Mouse (Mus musculus): ENCODE data around the gene Dpm2. TPM values are rescaled to one million over a fixed set of nuclear protein-coding genes. Genes with fewer than 3 reads are reported as not detected.
A peak's percentile ranks its signal among the peaks of the same experiment; 100 is the strongest.

Gene Dpm2
- polyA plus RNA-seq, 1 experiment from 2014 or later = 150 TPM

DNA sequence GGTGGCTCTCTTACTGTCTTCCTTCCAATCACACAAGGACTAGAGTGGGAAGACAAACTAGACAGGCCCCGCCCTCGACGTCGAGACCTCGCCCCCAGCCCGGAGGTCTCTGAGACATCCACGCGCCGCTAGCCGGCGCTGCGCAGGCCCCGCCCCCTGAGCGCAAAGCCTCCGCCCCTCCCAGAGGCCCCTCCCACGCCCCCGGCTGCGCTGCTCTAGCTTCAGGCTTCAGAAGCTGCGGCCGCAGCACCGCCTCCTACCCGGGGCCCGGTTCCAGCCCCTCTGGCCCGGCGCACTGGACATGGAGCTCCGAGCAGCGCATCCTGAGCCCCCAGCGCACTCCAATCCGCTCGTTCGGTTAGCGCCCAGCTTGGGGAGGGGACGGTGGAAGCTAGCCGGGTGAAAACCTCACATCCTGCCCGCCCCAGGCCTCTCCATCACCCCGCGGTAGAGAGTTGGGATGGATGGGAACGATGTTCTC, 16.3 kb downstream of the Dpm2 start, which contains the start of gene St6galnac4:
St6galnac4 (plus strand) TSS at position 225 of the 481 bp plus-strand sequence.
- peaks cover 27% of the 10 kb centered on the region for H3K4me1 ChIP-seq (ENCODE audit: control insufficient read depth, insufficient read depth, low read depth, low read length)
- no peaks in the 10 kb centered on the region for H3K9me3 ChIP-seq (ENCODE audit: control insufficient read depth, low read length)
- 0% methylated on average over 21 of the region's 38 CpGs for whole genome bisulfite sequencing
- H3K27me3 ChIP-seq (replicated peaks; ENCODE audit: control insufficient read depth, insufficient read depth, low read length) = no peaks in the 10 kb centered on the region
- peak; percentile 82 for ATAC-seq
- H3K4me3 ChIP-seq (ENCODE audit: low read length) = peak within 1 kb of the TSS; percentile 71
- peak within 1 kb of the TSS; percentile 76 for H3K4me2 ChIP-seq (ENCODE audit: low read length)
- H3K36me3 ChIP-seq (ENCODE audit: control insufficient read depth, insufficient read depth, low read length) = no peaks in the 10 kb centered on the region
- peak within 1 kb of the TSS; percentile 74; the same call in 1 of the 2 replicates for H3K27ac ChIP-seq (ENCODE audit: low read depth, low read length)
- peak within 1 kb of the TSS; percentile 85 for H3K9ac ChIP-seq (ENCODE audit: low read depth, low read length)

DNA sequence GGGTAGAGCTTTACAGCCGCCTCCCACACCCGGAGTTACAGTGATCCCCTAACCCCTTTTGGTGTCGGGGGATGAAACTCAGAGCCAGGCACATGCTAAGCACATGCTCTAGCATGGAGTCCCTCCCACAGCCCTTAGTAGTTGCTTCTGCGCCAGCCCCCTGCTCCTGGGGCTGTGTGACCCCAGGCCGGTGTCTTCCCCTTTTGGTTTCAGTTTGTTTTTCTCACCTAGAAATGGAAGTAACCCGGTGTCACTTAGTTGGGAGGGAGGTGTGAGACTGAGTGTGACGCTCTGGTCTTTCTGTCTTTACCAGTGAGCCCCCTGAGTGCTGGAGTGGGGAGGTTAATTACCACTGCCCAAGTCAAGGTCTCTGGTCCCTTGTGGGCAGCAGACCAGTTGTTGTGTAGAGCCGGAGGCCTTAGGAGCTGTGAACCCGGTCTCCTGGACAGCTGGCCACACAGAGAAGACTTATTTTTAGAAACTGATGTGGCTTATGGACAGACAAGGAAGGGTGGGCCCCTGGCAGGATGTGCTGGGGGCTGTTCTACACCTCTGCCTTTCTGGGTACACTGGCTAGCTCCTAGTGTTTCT, 17.2 kb downstream of the Dpm2 start:
- no peak for ATAC-seq
- H3K27me3 ChIP-seq (replicated peaks; ENCODE audit: control insufficient read depth, insufficient read depth, low read length) = no peaks in the 10 kb centered on the region
- WGBS = 43% methylated on average over 9 of the region's 9 CpGs

DNA sequence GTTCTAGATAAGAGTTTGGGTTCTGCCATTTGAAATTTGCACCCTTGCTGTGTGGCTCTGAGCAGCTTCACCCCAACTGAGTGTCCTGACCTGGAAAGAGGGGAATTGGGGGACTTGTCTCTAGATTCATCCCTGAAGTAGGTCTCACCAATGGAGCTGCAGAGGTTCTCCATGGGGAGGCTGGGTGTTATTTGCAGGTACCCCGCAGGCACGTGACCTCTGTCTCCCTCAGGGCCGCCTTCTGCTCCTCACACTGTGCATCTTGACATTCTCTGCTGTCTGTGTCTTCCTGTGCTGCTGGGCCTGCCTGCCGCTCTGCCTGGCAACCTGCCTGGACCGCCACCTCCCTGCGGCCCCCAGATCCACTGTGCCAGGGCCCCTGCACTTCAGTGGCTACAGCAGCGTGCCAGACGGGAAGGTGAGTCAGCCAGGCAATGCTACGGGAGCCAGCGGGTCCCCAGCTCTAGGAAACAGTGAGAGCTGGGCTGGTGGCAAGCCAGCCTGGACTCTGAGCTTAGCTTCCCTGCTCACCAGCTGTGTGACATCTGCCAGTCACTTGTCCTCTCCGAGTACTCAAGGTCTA, 18.6 kb downstream of the Dpm2 start:
- WGBS = 54% methylated on average over 11 of the region's 11 CpGs
- Histone ChIP-seq H3K9ac (ENCODE audit: low read depth, low read length) (0 out of 2 replicates have a peak overlapping the region, but pooled peaks have one; percentile 21), H3K27ac (ENCODE audit: low read depth, low read length) (peak overlapping the region; percentile 9; the same call in 1 of the 2 replicates)

More for the DNA sequence above, 17.2 kb downstream of the Dpm2 start:
- Histone ChIP-seq H3K4me3 (ENCODE audit: low read length) (peak overlapping the region; percentile 71), H3K27ac (ENCODE audit: low read depth, low read length) (no peak overlapping the region), H3K4me2 (ENCODE audit: low read length) (peak overlapping the region; percentile 76), H3K4me1 (ENCODE audit: control insufficient read depth, insufficient read depth, low read depth, low read length) (peaks cover 26% of the 10 kb centered on the region), H3K36me3 (ENCODE audit: control insufficient read depth, insufficient read depth, low read length) (no peaks in the 10 kb centered on the region), H3K9me3 (ENCODE audit: control insufficient read depth, low read length) (no peaks in the 10 kb centered on the region), H3K9ac (ENCODE audit: low read depth, low read length) (peak overlapping the region; percentile 85)

DNA sequence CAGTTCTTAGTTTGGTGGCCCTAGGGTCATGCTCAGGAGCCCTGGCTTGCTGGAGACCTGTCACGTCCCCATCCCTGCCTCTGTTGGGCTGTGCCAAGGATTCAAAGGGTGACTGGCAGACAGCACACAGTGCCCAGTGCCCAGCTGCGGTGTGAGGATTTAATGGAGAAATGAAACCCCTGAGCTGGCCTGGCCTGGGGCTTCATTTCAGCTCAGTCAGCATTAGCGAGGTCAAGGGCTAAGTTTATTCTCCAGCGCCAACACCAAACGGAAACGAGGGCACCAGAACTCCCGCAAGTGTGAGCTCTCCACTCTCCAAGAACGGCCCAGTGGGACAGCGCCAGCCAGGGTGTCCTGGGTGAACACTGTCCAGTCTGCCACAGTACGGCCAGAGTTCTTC, 19.6 kb downstream of the Dpm2 start:
- no peaks in the 10 kb centered on the region for H3K27me3 ChIP-seq (replicated peaks; ENCODE audit: control insufficient read depth, insufficient read depth, low read length)
- no peak overlapping the region for H3K4me3 ChIP-seq (ENCODE audit: low read length)
- ATAC-seq = no peak
- H3K9ac ChIP-seq (ENCODE audit: low read depth, low read length) = no peak overlapping the region
- WGBS = 72% methylated on average over 10 of the region's 10 CpGs
- peaks cover 5% of the 10 kb centered on the region; the same call in 1 of the 2 replicates for H3K36me3 ChIP-seq (ENCODE audit: control insufficient read depth, insufficient read depth, low read length)
- H3K9me3 ChIP-seq (ENCODE audit: control insufficient read depth, low read length) = no peaks in the 10 kb centered on the region
- peaks cover 21% of the 10 kb centered on the region for H3K4me1 ChIP-seq (ENCODE audit: control insufficient read depth, insufficient read depth, low read depth, low read length)
- H3K27ac ChIP-seq (ENCODE audit: low read depth, low read length) = no peak overlapping the region; the same call in 1 of the 2 replicates
- H3K4me2 ChIP-seq (ENCODE audit: low read length) = no peak overlapping the region

More for the DNA sequence above, 18.6 kb downstream of the Dpm2 start:
- Histone ChIP-seq H3K9me3 (ENCODE audit: control insufficient read depth, low read length) (no peaks in the 10 kb centered on the region), H3K4me1 (ENCODE audit: control insufficient read depth, insufficient read depth, low read depth, low read length) (peaks cover 21% of the 10 kb centered on the region), H3K36me3 (ENCODE audit: control insufficient read depth, insufficient read depth, low read length) (no peaks in the 10 kb centered on the region), H3K27me3 (replicated peaks; ENCODE audit: control insufficient read depth, insufficient read depth, low read length) (no peaks in the 10 kb centered on the region), H3K4me3 (ENCODE audit: low read length) (no peak overlapping the region), H3K4me2 (ENCODE audit: low read length) (peak overlapping the region; percentile 21; the same call in 1 of the 2 replicates)
- peak; percentile 12; the same call in 1 of the 2 replicates for ATAC-seq

DNA sequence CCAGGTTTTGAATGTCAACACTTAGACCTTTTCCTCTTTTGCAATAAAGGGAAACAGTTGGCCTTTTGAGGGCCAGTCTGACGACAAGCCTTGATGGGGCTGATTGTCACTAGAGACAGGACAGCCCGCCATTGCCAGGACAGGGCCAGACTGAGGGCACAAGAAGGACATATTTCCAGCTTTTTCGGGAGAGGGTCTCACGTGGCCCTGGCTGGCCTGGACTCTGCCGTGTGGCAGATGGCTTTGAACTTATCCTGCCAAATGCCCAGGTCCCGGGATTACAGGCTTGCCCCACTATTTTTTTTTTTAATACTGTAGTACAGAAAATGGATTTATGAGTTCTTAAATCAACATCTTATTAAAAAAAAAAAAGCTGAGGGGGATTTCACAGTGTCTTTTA, 20.6 kb downstream of the Dpm2 start:
- no peaks in the 10 kb centered on the region for H3K27me3 ChIP-seq (replicated peaks; ENCODE audit: control insufficient read depth, insufficient read depth, low read length)
- H3K4me1 ChIP-seq (ENCODE audit: control insufficient read depth, insufficient read depth, low read depth, low read length) = peaks cover 21% of the 10 kb centered on the region
- ATAC-seq = no peak
- H3K27ac ChIP-seq (ENCODE audit: low read depth, low read length) = no peak overlapping the region
- no peak overlapping the region for H3K9ac ChIP-seq (ENCODE audit: low read depth, low read length)
- no peak overlapping the region for H3K4me2 ChIP-seq (ENCODE audit: low read length)
- H3K9me3 ChIP-seq (ENCODE audit: control insufficient read depth, low read length) = no peaks in the 10 kb centered on the region
- no peak overlapping the region for H3K4me3 ChIP-seq (ENCODE audit: low read length)
- WGBS = 71% methylated on average over 6 of the region's 6 CpGs
- peaks cover 5% of the 10 kb centered on the region; the same call in 1 of the 2 replicates for H3K36me3 ChIP-seq (ENCODE audit: control insufficient read depth, insufficient read depth, low read length)

DNA sequence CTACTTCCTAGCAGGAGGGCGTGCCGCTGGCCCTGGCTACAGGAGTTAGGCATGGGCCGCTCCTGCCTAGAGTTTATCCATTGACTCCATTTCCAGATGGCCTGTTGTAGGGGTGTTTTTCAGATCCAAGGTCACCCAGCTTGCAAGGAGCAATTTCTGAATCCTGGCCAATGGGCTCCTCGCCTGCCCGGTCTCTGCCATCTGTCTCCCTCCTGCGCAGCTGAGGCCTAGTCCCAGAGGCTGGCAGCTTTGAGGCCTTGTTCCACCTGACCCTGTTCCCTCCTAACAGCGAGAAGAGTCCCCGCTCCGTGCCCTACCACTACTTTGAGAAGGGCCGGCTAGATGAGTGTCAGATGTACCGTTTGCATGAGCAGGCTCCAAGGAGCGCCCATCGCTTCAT, 26.1 kb downstream of the Dpm2 start:
- H3K27ac ChIP-seq (ENCODE audit: low read depth, low read length) = peak overlapping the region; percentile 60
- H3K4me3 ChIP-seq (ENCODE audit: low read length) = no peak overlapping the region
- H3K27me3 ChIP-seq (replicated peaks; ENCODE audit: control insufficient read depth, insufficient read depth, low read length) = no peaks in the 10 kb centered on the region
- H3K4me2 ChIP-seq (ENCODE audit: low read length) = no peak overlapping the region
- peaks cover 5% of the 10 kb centered on the region; the same call in 1 of the 2 replicates for H3K36me3 ChIP-seq (ENCODE audit: control insufficient read depth, insufficient read depth, low read length)
- ATAC-seq = peak; percentile 32; the same call in 1 of the 2 replicates
- no peak overlapping the region for H3K9ac ChIP-seq (ENCODE audit: low read depth, low read length)
- 71% methylated on average over 13 of the region's 13 CpGs for WGBS
- no peaks in the 10 kb centered on the region for H3K9me3 ChIP-seq (ENCODE audit: control insufficient read depth, low read length)
- H3K4me1 ChIP-seq (ENCODE audit: control insufficient read depth, insufficient read depth, low read depth, low read length) = no peaks in the 10 kb centered on the region

DNA sequence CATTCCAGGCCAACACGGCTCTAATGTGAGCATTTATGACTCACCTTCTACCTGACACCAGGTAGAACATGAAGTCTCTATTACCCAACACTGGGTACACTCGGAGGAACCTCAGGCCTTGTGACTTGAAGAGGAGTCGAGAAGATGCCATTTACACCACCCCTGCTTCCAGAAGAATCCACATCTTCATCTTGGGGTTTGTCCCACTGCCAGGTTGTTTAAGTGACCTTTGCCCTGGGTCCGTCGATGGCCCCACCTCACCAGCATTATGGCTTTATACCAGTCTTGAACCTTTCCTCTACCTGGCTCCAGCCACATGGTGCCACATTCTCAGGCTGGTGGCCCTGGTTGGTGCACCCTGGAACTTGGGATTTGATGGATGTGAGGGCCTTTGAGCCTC, 26.6 kb downstream of the Dpm2 start:
- no peak overlapping the region for H3K4me2 ChIP-seq (ENCODE audit: low read length)
- no peak for ATAC-seq
- no peaks in the 10 kb centered on the region for H3K9me3 ChIP-seq (ENCODE audit: control insufficient read depth, low read length)
- peak overlapping the region; percentile 60 for H3K27ac ChIP-seq (ENCODE audit: low read depth, low read length)
- H3K9ac ChIP-seq (ENCODE audit: low read depth, low read length) = no peak overlapping the region
- no peaks in the 10 kb centered on the region for H3K4me1 ChIP-seq (ENCODE audit: control insufficient read depth, insufficient read depth, low read depth, low read length)
- no peaks in the 10 kb centered on the region for H3K27me3 ChIP-seq (replicated peaks; ENCODE audit: control insufficient read depth, insufficient read depth, low read length)
- peaks cover 5% of the 10 kb centered on the region; the same call in 1 of the 2 replicates for H3K36me3 ChIP-seq (ENCODE audit: control insufficient read depth, insufficient read depth, low read length)
- no peak overlapping the region for H3K4me3 ChIP-seq (ENCODE audit: low read length)
- WGBS = 85% methylated on average over 5 of the region's 5 CpGs

DNA sequence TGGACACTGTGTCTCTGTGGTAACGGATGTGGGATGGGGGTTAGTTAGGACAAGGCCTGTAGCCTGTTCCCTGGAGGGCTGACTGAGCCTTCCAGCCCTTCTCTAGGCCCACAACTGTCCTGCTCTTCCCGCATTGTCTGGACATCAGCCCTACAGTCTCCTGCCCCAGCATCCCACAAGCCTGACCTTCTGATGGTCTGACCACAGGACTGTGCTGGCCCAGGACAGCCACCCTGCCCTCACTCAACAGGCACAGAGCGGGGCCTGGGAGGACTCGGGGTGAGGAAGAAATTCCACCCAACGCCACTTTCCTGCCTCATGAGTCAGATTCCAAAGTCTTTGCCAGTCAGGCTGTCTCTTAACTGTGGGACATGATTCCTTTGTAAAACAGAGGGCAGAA, 27.0 kb downstream of the Dpm2 start:
- WGBS = 86% methylated on average over 5 of the region's 5 CpGs
- no peaks in the 10 kb centered on the region for H3K27me3 ChIP-seq (replicated peaks; ENCODE audit: control insufficient read depth, insufficient read depth, low read length)
- no peaks in the 10 kb centered on the region for H3K4me1 ChIP-seq (ENCODE audit: control insufficient read depth, insufficient read depth, low read depth, low read length)
- H3K9ac ChIP-seq (ENCODE audit: low read depth, low read length) = no peak overlapping the region
- no peak overlapping the region for H3K27ac ChIP-seq (ENCODE audit: low read depth, low read length)
- H3K9me3 ChIP-seq (ENCODE audit: control insufficient read depth, low read length) = no peaks in the 10 kb centered on the region
- no peak overlapping the region for H3K4me3 ChIP-seq (ENCODE audit: low read length)
- H3K4me2 ChIP-seq (ENCODE audit: low read length) = no peak overlapping the region
- H3K36me3 ChIP-seq (ENCODE audit: control insufficient read depth, insufficient read depth, low read length) = peaks cover 5% of the 10 kb centered on the region; the same call in 1 of the 2 replicates
- ATAC-seq = no peak

DNA sequence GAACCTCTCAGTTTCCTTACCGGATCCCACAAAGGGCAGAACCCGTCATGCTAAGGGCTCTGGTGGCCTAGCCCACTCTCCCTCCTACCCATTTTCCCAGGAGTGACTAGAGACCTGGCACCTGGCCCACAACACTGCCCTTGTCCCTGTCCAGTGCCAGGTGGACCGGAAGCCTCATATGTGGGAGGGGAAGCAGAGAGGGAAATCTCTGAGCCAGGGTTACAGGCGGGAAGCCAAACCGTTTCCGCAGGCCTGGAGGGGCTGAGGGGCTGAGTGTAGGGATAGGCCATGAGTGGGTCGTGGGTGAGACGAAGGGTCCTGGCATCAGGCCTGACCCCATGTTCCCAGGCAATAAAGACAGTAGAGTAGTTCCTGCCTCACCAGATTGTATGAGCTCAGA, 27.8 kb downstream of the Dpm2 start:
- Histone ChIP-seq H3K9me3 (ENCODE audit: control insufficient read depth, low read length) (no peaks in the 10 kb centered on the region), H3K4me3 (ENCODE audit: low read length) (no peak overlapping the region), H3K9ac (ENCODE audit: low read depth, low read length) (no peak overlapping the region), H3K36me3 (ENCODE audit: control insufficient read depth, insufficient read depth, low read length) (peaks cover 5% of the 10 kb centered on the region; the same call in 1 of the 2 replicates), H3K4me2 (ENCODE audit: low read length) (no peak overlapping the region), H3K27me3 (replicated peaks; ENCODE audit: control insufficient read depth, insufficient read depth, low read length) (no peaks in the 10 kb centered on the region), H3K4me1 (ENCODE audit: control insufficient read depth, insufficient read depth, low read depth, low read length) (no peaks in the 10 kb centered on the region), H3K27ac (ENCODE audit: low read depth, low read length) (no peak overlapping the region)
- no peak for ATAC-seq
- 87% methylated on average over 8 of the region's 8 CpGs for WGBS
